Mouse (Mus musculus) adrenal gland, postnatal 36 days (tissue): ENCODE data around the gene Btd. TPM values are rescaled to one million over a fixed set of nuclear protein-coding genes. Genes with fewer than 3 reads are reported as not detected.
A peak's percentile ranks its signal among the peaks of the same experiment; 100 is the strongest.

Experiments used
- DNase-seq, 2 experiments: peaks; one replicate each; pipeline ENCODE4 v3.0.0; 2021; ENCODE audit warnings: mixed read lengths in 1 of 2
- total RNA-seq, 2 experiments: library from RNA; stranded (reverse); gene quantifications; 2 replicates each; pipeline ENCODE4 v1.2.3; 2021

Btd gene
- total RNA-seq, 2 experiments from 2014 or later, result 48.3 to 73.1 TPM

GRCm38 (mm10) chr14:31664903-31665565 is 24.2 kb downstream of the Btd start:
- DNase-seq, result no peak

GRCm38 (mm10) chr14:31665566-31665940 is 24.7 kb downstream of the Btd start:
- no peak for DNase-seq

- no peak for DNase-seq
These were observed 26.3 kb downstream of the Btd start for GRCm38 (mm10) chr14:31666931-31667705.

GRCm38 (mm10) chr14:31667741-31668140 is 26.9 kb downstream of the Btd start:
- no peak for DNase-seq

- no peak for DNase-seq
These were observed 27.5 kb downstream of the Btd start for GRCm38 (mm10) chr14:31668326-31668725.

- DNase-seq, result peak; percentile 88 to 92
These were observed 28.4 kb downstream of the Btd start for GRCm38 (mm10) chr14:31669161-31669611.

- peak in 1 of 2 experiments; percentile 58 for DNase-seq
These were observed 29.0 kb downstream of the Btd start for GRCm38 (mm10) chr14:31669642-31670490.

- no peak for DNase-seq
These were observed 30.9 kb downstream of the Btd start for GRCm38 (mm10) chr14:31671635-31672320.

GRCm38 (mm10) chr14:31680656-31681055 is 39.8 kb downstream of the Btd start:
- no peak for DNase-seq

GRCm38 (mm10) chr14:31681291-31681690 is 40.5 kb downstream of the Btd start:
- DNase-seq, result no peak

GRCm38 (mm10) chr14:31681931-31682555 is 41.2 kb downstream of the Btd start:
- no peak for DNase-seq

GRCm38 (mm10) chr14:31683610-31684009 is 42.8 kb downstream of the Btd start:
- DNase-seq, result no peak

GRCm38 (mm10) chr14:31684343-31685040 is 43.7 kb downstream of the Btd start:
- DNase-seq, result no peak

- DNase-seq, result no peak
These were observed 44.9 kb downstream of the Btd start for GRCm38 (mm10) chr14:31685680-31686079.

GRCm38 (mm10) chr14:31686231-31686630 is 45.4 kb downstream of the Btd start:
- DNase-seq, result no peak

- DNase-seq, result no peak
These were observed 51.7 kb downstream of the Btd start for GRCm38 (mm10) chr14:31692536-31692935.

- DNase-seq, result no peak
These were observed 55.6 kb downstream of the Btd start for GRCm38 (mm10) chr14:31696206-31696984.

GRCm38 (mm10) chr14:31696985-31697303 is 56.1 kb downstream of the Btd start:
- DNase-seq, result no peak

- no peak for DNase-seq
These were observed 56.5 kb downstream of the Btd start for GRCm38 (mm10) chr14:31697346-31697745.

- no peak for DNase-seq
These were observed 56.9 kb downstream of the Btd start for GRCm38 (mm10) chr14:31697755-31698154.
